Mouse (Mus musculus) embryonic facial prominence, embryonic 13.5 days (tissue): Measurements from ENCODE around the gene Clec4f. TPM values are rescaled to one million over a fixed set of nuclear protein-coding genes. Genes with fewer than 3 reads are reported as not detected.

ENCODE experiments used
- ATAC-seq: fragments of 200-750 bp; cut with Nextera tagmentation; 2 replicates; pipeline ENCODE4 v1.8.0; 2017; ENCODE audit warnings: low read depth; ENCODE audit not compliant: insufficient number of reproducible peaks, insufficient read depth, low FRiP score, low TSS enrichment
- H3K27ac ChIP-seq: fragments of 300-500 bp; sonication (generic); 2 replicates; pipeline ENCODE4 v1.5.1; 2015; ENCODE audit warnings: moderate library complexity, mild to moderate bottlenecking, inconsistent platforms
- H3K27me3 ChIP-seq: fragments of 300-500 bp; sonication (generic); 2 replicates; pipeline ENCODE4 v1.6.1; 2015; ENCODE audit warnings: mild to moderate bottlenecking, inconsistent platforms
- H3K36me3 ChIP-seq: fragments of 300-500 bp; sonication (generic); 2 replicates; pipeline ENCODE4 v1.6.1; 2015; ENCODE audit warnings: mild to moderate bottlenecking, inconsistent platforms
- H3K4me1 ChIP-seq: fragments of 300-500 bp; sonication (generic); 2 replicates; pipeline ENCODE4 v1.6.1; 2015; ENCODE audit warnings: inconsistent platforms
- H3K4me2 ChIP-seq: fragments of 300-500 bp; sonication (generic); 2 replicates; pipeline ENCODE4 v1.6.1; 2015; ENCODE audit warnings: moderate library complexity, mild to moderate bottlenecking, inconsistent platforms
- H3K4me3 ChIP-seq: fragments of 300-500 bp; sonication (generic); 2 replicates; pipeline ENCODE4 v1.5.1; 2015; ENCODE audit warnings: mild to moderate bottlenecking, inconsistent platforms
- H3K9ac ChIP-seq: fragments of 300-500 bp; sonication (generic); 2 replicates; pipeline ENCODE4 v1.6.1; 2015; ENCODE audit warnings: mild to moderate bottlenecking, inconsistent platforms
- H3K9me3 ChIP-seq: fragments of 300-500 bp; sonication (generic); 2 replicates; pipeline ENCODE4 v1.6.1; 2016; ENCODE audit warnings: inconsistent platforms
- WGBS: fragments of 180-500 bp; shearing (Covaris S2); methylation state at CpG from one replicate; pipeline ENCODE4 v1.1.7; 2015; ENCODE audit warnings: mixed read lengths; 5-methylcytosine and 5-hydroxymethylcytosine counted together
- polyA plus RNA-seq: library from polyadenylated mRNA; unstranded; fragments of >200 nt; fragmentation: Nextera tagmentation; extraction: Ambion mirVana; gene quantifications from 2 replicates; pipeline ENCODE4 v1.2.1, GENCODE M21; 2015

The Clec4f gene
- 0.28 TPM in 1 of 2 replicates, not detected in the other for polyA plus RNA-seq

DNA sequence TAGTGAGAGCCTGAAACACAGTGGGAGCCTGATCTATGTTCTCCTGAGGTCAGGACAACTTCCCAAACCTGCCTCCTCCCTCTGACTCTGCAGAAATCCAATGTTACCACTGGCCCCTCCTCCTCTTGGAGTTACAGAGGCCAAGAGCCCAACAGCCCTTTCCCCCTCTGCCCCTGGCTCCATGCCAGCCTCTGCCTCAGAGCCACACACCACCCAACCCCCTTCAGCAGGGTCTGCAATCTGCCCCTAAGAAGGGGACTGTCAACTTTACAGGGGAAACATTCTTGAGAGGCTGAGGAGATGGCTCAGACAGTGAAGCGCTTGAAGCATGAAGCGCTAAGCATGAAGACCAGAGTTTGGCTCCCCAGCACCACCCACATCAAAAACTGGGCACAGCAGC is at the start of gene Clec4f:
Clec4f (minus strand) TSS at position 101 of the 400 bp plus-strand sequence.
- H3K36me3 ChIP-seq = no peaks in the 10 kb centered on the region
- ATAC-seq = no peak
- no peaks in the 10 kb centered on the region for H3K4me1 ChIP-seq
- H3K9me3 ChIP-seq = no peaks in the 10 kb centered on the region
- peaks cover 4% of the 10 kb centered on the region for H3K27me3 ChIP-seq
- H3K4me2 ChIP-seq = no peak within 1 kb of the TSS
- no peak within 1 kb of the TSS for H3K4me3 ChIP-seq
- WGBS = 93% methylated on average over 2 of the region's 2 CpGs
- no peak within 1 kb of the TSS for H3K27ac ChIP-seq
- H3K9ac ChIP-seq = no peak within 1 kb of the TSS

DNA sequence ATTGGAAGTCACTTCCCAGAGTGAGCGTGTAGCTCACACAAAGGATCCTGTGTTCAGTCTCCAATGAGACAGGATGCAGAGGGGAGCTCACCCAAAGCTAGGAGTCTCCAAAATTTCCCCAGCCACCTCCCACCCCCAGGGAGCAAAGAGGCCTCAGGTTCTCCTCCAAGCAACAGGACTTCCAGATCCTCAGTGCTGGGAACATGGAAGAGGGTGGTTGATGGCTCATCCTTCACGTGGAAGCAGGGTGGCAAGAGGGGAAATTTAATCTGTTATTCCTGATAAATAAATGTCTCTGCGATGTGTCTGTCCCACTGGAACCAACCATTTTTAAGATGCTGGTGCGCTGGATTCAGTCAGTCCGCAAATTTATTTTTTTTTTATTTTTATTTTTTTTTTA is 48.7 kb upstream of the Clec4f start:
- H3K9me3 ChIP-seq = no peaks in the 10 kb centered on the region
- no peak overlapping the region for H3K27ac ChIP-seq
- H3K36me3 ChIP-seq = no peaks in the 10 kb centered on the region
- H3K4me1 ChIP-seq = peaks cover 8% of the 10 kb centered on the region
- ATAC-seq = no peak
- no peak overlapping the region for H3K4me3 ChIP-seq
- WGBS = 17% methylated on average over 5 of the region's 5 CpGs
- H3K9ac ChIP-seq = no peak overlapping the region
- H3K27me3 ChIP-seq = peaks cover 97% of the 10 kb centered on the region
- H3K4me2 ChIP-seq = no peak overlapping the region

DNA sequence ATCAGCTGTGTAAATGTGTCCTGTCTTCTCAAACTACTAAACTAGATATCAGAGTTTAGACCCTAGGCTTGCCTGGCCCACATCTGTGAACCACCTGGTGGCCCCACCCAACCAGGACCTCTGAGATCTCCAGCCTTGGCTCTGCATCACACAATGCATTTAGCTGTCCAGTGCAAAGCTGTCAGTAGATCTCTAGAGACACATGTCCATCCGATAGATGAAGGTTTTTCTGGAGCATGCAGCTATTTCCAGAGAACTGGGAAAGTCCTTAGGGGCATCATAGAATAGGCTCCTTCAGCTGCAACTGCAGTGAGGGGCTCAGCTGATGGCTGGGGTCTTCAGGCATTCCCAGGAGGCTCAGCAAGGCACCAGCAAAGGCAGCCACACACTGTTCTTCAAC is 48.3 kb upstream of the Clec4f start:
- H3K4me1 ChIP-seq = peaks cover 8% of the 10 kb centered on the region
- no peak overlapping the region for H3K4me2 ChIP-seq
- no peak for ATAC-seq
- H3K9me3 ChIP-seq = no peaks in the 10 kb centered on the region
- H3K27me3 ChIP-seq = peaks cover 97% of the 10 kb centered on the region
- H3K36me3 ChIP-seq = no peaks in the 10 kb centered on the region
- 11% methylated on average over 1 of the region's 1 CpGs for WGBS
- no peak overlapping the region for H3K4me3 ChIP-seq
- no peak overlapping the region for H3K27ac ChIP-seq
- no peak overlapping the region for H3K9ac ChIP-seq

DNA sequence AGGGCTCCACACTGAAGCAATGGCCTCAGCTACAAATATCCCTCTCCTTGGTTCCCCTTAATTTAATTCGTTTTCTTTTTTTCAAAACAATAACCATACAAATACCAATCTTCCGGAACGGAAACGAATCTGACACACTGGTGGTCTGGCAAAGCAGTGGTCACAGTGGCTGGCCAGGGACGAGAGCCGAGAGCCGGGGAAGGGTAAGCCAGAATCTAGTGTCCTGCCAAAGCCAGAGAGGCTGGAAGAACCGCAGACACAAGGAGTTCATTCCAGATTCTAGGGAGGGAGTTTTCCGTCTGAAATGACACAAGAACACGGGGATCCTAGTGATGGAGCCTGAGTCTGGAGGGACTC is 47.7 kb upstream of the Clec4f start:
- no peaks in the 10 kb centered on the region for H3K36me3 ChIP-seq
- no peak overlapping the region for H3K4me3 ChIP-seq
- H3K4me2 ChIP-seq = no peak overlapping the region
- H3K27ac ChIP-seq = no peak overlapping the region
- WGBS = under 1% methylated on average over 10 of the region's 10 CpGs
- no peak overlapping the region for H3K9ac ChIP-seq
- H3K9me3 ChIP-seq = no peaks in the 10 kb centered on the region
- peaks cover 8% of the 10 kb centered on the region for H3K4me1 ChIP-seq
- ATAC-seq = no peak
- peaks cover 97% of the 10 kb centered on the region for H3K27me3 ChIP-seq

DNA sequence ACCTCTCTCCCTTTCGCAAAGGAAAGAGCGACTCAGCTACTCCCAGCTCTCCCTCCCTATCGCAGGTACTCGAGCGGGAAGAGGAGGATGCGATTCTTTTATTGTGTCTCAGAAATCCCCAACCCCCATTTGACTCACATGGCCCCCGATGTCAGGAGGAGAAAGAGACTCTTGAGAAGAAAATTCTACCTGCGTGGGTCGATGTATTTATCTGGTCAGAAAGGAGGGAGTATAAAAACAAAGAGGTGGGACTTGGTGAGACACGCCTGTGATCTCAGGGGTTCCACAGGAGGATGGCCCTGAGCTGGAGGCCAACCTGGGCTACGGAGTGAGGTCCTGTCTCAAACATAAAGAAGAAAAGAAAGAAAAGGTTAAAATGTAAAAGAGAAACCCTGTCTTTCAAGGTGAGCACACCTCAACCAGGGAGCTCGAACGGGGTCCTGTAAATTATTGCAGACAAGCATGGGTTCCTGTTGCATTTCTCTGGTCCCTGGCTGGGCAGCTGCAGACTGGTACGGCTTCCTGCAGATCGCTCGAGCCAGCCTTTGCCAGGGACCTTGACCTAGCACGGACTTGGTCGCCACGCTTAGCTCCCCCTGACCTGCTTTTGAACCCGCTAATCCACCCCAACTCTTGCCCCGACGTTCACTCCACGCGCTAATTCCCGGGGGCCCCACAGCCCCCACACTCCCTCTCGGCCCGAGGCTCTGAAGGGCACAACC is 47.2 kb upstream of the Clec4f start:
- no peak overlapping the region for H3K27ac ChIP-seq
- no peaks in the 10 kb centered on the region for H3K9me3 ChIP-seq
- peaks cover 8% of the 10 kb centered on the region for H3K4me1 ChIP-seq
- under 1% methylated on average over 27 of the region's 27 CpGs for WGBS
- no peak overlapping the region; the same call in 1 of the 2 replicates for H3K4me2 ChIP-seq
- H3K9ac ChIP-seq = no peak overlapping the region
- H3K4me3 ChIP-seq = no peak overlapping the region
- no peaks in the 10 kb centered on the region for H3K36me3 ChIP-seq
- ATAC-seq = no peak
- peaks cover 97% of the 10 kb centered on the region for H3K27me3 ChIP-seq

DNA sequence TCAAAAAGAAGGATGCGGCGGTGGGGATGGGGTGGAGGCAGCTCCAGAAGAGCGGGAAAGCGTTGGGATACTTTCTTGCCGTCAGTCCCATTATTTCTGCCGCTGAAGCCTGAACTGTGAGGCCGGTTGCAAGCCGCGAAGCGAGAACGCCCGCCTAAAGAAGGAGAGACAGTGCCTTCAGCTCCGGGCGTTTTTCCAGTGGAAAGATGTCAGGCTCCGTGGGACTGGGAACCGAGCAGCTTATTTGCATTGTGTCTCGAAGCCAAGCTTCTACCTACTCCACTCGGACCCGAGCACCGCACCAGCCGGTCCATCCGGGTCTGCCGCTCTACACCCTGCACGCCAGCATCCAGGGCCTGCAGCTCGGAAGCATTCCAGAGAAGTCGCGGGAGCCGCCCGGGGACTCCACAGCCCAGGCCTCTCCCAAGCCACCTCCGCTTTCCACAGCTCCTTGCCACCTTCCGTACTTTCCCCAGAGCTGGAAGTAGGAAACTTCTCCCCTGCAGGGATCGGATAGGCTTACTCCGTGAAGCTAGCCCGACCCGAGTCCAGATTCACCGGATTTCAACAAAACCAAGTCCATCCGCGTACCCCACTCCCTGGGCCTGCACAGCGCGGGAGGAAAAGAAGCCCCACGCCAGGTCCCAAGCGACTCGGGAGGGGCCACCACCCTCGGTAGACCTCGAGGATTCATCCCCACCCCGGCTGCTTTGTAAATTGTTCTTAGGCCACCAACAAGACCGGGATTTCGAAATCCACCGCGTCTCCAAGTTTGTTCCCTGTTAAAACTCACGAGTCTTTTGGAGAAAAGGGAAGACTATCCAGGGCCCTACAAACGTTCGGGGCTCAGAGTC is 46.4 kb upstream of the Clec4f start:
- Histone ChIP-seq H3K9me3 (no peaks in the 10 kb centered on the region), H3K4me1 (peaks cover 8% of the 10 kb centered on the region), H3K9ac (no peak overlapping the region), H3K27me3 (peaks cover 97% of the 10 kb centered on the region), H3K36me3 (no peaks in the 10 kb centered on the region), H3K4me3 (peak overlapping the region; percentile 23), H3K4me2 (peak overlapping the region; percentile 43), H3K27ac (no peak overlapping the region)
- no peak for ATAC-seq
- WGBS = under 1% methylated on average over 53 of the region's 53 CpGs

DNA sequence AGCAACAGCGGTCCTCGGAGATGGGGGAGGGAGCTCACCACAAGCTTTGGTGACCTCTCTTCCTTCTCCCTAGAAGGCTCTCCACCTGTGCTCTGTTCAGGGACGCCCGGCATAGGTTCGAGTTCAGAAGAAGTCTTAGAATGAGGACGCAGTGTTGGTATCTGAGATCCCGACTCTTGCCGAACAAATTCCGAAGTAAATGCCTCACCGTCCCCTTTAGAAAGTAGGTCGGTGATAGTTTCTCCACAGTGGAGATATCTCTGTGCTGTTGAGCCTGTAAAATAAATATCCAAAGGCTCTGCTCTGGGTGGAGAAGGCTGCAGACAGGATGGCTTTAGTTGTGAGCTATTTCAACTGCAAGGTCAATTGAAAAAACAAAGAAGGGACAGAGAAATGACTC is 45.0 kb upstream of the Clec4f start:
- under 1% methylated on average over 11 of the region's 11 CpGs for WGBS
- ATAC-seq = no peak
- Histone ChIP-seq H3K9ac (no peak overlapping the region), H3K4me1 (peaks cover 8% of the 10 kb centered on the region), H3K27ac (no peak overlapping the region), H3K9me3 (no peaks in the 10 kb centered on the region), H3K4me3 (no peak overlapping the region), H3K27me3 (peaks cover 97% of the 10 kb centered on the region), H3K4me2 (no peak overlapping the region), H3K36me3 (no peaks in the 10 kb centered on the region)

DNA sequence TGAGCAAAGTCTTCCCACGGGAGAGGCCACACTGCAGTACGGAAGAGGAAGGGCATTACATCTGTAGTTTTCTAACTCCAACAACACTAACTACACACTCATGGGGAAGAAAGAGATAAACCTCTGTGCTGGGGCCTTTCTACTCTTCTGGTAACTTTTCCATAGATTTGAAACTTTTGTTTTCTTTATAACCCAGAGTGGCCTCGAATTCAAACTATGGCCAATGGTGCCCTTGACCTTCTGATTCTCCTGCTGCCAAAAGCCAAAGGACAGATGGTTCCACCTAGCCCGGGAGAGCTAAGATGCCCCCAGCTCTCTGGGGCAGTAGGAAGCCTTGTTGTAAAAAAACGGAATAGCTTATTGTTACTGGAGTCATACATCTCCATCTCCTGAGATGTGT is 44.0 kb upstream of the Clec4f start:
- no peak overlapping the region for H3K4me3 ChIP-seq
- H3K27me3 ChIP-seq = peaks cover 97% of the 10 kb centered on the region
- no peak overlapping the region for H3K4me2 ChIP-seq
- no peaks in the 10 kb centered on the region for H3K36me3 ChIP-seq
- ATAC-seq = no peak
- peaks cover 8% of the 10 kb centered on the region for H3K4me1 ChIP-seq
- 2% methylated on average over 5 of the region's 5 CpGs for WGBS
- no peaks in the 10 kb centered on the region for H3K9me3 ChIP-seq
- H3K27ac ChIP-seq = no peak overlapping the region
- H3K9ac ChIP-seq = no peak overlapping the region

DNA sequence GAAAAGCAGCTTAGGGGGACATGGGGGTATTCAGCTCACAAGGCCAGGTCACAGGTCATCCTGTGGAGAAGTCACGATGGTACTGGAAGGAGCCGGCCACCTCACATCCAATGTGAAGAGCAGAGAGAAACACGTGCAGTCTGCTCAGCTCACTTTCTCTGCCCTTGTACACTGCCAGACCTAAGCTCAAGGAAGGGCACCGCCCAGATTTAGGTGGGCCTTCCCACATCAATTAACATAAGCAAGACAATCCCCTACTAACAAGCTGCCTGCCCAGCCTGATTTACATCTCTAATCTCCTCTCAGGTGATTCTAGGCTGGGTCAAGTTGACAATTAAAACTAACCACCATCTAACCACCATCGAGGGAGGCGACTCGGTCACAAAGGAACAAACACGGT is 41.9 kb upstream of the Clec4f start:
- Histone ChIP-seq H3K27me3 (peaks cover 97% of the 10 kb centered on the region), H3K4me1 (peaks cover 8% of the 10 kb centered on the region), H3K9ac (no peak overlapping the region), H3K36me3 (no peaks in the 10 kb centered on the region), H3K4me2 (no peak overlapping the region), H3K27ac (no peak overlapping the region), H3K9me3 (no peaks in the 10 kb centered on the region), H3K4me3 (no peak overlapping the region)
- 1% methylated on average over 8 of the region's 8 CpGs for WGBS
- ATAC-seq = no peak

DNA sequence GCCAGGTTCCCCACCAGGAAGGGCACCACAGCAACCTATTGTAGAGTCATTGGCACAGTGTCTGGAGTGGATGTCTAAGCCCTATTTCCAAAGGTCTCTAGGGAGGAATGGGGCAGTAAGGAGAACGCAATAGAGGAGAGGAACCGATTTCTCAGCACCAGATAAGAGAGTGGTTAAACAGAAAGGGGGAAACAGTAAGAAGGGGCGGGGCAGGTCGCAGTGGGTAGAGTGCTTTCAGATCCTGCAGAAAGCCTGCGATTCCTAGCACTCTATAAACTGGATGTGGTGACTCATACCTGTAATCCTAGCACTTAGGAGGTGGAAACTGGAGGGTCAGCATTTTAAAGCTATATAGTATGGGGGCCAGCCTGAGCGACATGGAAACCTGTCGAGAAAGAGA is 40.7 kb upstream of the Clec4f start:
- Histone ChIP-seq H3K4me3 (no peak overlapping the region), H3K27me3 (peaks cover 99% of the 10 kb centered on the region), H3K36me3 (no peaks in the 10 kb centered on the region), H3K9ac (no peak overlapping the region), H3K4me2 (no peak overlapping the region), H3K27ac (no peak overlapping the region), H3K4me1 (no peaks in the 10 kb centered on the region), H3K9me3 (no peaks in the 10 kb centered on the region)
- ATAC-seq = no peak
- 3% methylated on average over 7 of the region's 7 CpGs for WGBS

DNA sequence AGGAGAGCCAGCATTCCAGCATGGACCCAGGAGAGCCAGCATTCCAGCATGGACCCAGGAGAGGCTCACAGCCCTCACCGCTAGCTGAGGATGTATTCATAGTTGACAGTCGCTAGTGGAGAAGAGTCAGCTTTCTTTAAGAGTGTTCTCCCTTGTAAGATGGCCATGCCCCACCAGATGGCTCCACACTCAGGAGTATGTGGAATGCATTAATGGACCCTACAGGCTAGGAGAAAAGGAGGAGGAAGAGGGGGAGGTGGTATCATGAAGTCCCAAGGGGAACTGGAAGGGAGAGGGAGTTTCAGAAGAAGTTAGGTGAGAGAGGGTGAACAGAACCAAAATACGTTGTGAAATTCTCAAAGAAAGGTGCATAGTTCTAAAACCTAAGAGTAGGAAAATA is 39.7 kb upstream of the Clec4f start:
- Histone ChIP-seq H3K9ac (no peak overlapping the region), H3K36me3 (no peaks in the 10 kb centered on the region), H3K4me3 (no peak overlapping the region), H3K27me3 (peaks cover 99% of the 10 kb centered on the region), H3K4me1 (no peaks in the 10 kb centered on the region), H3K27ac (no peak overlapping the region), H3K9me3 (no peaks in the 10 kb centered on the region), H3K4me2 (no peak overlapping the region)
- no peak for ATAC-seq
- WGBS = 6% methylated on average over 3 of the region's 3 CpGs

DNA sequence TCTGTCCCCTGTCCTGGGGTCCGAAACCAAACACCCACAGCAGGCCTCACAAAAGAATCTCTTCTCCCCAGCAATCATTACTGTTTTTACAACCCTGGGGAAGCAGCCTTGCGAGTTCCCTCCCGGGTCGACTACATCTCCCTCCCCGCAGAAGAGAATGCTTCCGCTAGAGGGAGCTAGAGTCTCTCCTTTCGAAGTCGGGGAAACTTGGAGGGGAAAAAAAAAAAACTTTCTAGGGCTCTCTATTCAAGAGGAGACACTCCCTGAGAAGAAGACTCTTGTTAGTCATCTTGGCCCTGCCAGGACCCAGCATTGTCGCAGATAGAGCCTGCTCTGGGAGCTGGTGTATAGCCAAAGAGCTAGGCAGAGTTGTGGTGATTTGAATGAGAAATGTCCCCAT is 37.8 kb upstream of the Clec4f start:
- no peak overlapping the region for H3K4me3 ChIP-seq
- WGBS = under 1% methylated on average over 9 of the region's 9 CpGs

More for the DNA sequence above, 37.8 kb upstream of the Clec4f start:
- H3K9me3 ChIP-seq = no peaks in the 10 kb centered on the region
- no peak for ATAC-seq
- no peak overlapping the region for H3K9ac ChIP-seq
- peaks cover 97% of the 10 kb centered on the region for H3K27me3 ChIP-seq
- H3K4me2 ChIP-seq = no peak overlapping the region
- H3K27ac ChIP-seq = no peak overlapping the region
- H3K4me1 ChIP-seq = no peaks in the 10 kb centered on the region
- no peaks in the 10 kb centered on the region for H3K36me3 ChIP-seq
